Mouse (Mus musculus): ENCODE measurements around the gene Pla2g4a. TPM values are rescaled to one million over a fixed set of nuclear protein-coding genes. Genes with fewer than 3 reads are reported as not detected.
"Not testable (repeated sequence)": the region's sequence is repeated elsewhere in the genome, so short reads cannot be mapped to it uniquely, and the experiment has no call there.

Pla2g4a gene
- polyA plus RNA-seq, 1 experiment from 2014 or later: 14.0 TPM

DNA sequence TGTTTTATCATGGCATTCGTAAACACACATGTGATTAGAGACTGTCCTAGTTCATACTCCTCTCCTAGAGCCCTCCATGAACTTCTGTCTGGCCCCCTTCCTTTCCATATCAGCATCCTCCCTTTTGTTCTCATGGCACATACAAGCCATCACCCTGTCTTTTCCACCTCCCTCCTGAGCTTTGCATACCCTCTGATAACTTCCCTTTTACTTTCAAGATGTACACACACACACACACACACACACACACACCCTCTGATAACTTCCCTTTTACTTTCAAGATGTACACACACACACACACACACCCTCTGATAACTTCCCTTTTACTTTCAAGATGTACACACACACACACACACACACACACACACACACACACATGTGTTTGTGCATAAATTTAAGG lies 37.4 kb downstream of the Pla2g4a start:
- H3K36me3 ChIP-seq; H3K9me3 ChIP-seq; H3K4me1 ChIP-seq; H3K9ac ChIP-seq; H3K4me3 ChIP-seq; ATAC-seq (ENCODE audit: borderline replicate concordance, extremely low read depth, low FRiP score, low TSS enrichment); H3K4me2 ChIP-seq; H3K27me3 ChIP-seq; H3K27ac ChIP-seq: not testable (repeated sequence)
- 67% methylated on average over 1 of the region's 1 CpGs for whole genome bisulfite sequencing

DNA sequence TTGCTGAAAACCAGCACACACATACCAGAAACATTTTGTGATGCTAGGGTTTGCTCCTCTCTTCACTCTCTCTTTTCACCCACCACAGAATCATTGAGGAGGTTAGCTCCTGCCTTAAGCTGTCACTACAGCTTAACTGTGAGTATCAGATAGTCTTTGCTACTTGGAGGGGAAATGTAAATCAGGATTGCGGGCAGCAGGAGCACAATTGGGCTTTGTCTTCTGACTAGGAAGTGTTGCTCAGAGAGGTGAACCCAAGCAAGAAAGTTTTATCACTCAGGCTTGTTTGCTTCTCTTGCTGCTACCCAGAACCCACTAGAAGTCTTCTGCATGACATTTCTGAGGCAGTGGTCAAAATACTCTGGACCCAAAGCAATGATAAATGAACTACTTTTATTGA lies 38.9 kb downstream of the Pla2g4a start:
- no peaks in the 10 kb centered on the region for H3K4me1 ChIP-seq
- ATAC-seq (ENCODE audit: borderline replicate concordance, extremely low read depth, low FRiP score, low TSS enrichment): no peak
- H3K27me3 ChIP-seq: no peaks in the 10 kb centered on the region
- no peak overlapping the region for H3K4me2 ChIP-seq
- 36% methylated on average over 1 of the region's 1 CpGs for WGBS
- no peak overlapping the region for H3K27ac ChIP-seq
- no peaks in the 10 kb centered on the region for H3K36me3 ChIP-seq
- no peak overlapping the region for H3K9ac ChIP-seq
- no peak overlapping the region for H3K4me3 ChIP-seq
- H3K9me3 ChIP-seq: no peaks in the 10 kb centered on the region

DNA sequence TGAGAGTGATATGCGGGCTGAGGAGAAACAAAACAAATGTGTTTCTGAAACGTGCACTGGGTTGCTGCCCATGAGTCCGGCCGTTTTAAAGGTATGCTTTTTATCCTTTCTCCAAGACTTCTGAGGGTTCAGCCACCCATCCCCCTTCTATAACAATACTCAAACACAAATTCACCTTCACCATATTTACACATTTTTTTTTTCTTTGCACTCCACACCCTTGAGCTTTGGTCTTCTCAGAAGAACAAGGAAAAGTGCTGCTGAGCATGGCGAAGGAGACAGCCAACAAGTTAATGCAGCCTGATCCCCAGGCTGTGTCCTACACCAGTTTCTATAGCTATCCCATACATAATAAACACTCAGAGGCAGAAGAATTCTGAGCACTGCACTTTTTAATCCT lies 39.8 kb downstream of the Pla2g4a start:
- Histone ChIP-seq H3K9ac (no peak overlapping the region), H3K9me3 (no peaks in the 10 kb centered on the region), H3K27ac (no peak overlapping the region), H3K4me1 (no peaks in the 10 kb centered on the region), H3K36me3 (no peaks in the 10 kb centered on the region), H3K4me3 (no peak overlapping the region), H3K27me3 (no peaks in the 10 kb centered on the region), H3K4me2 (no peak overlapping the region)
- WGBS: 63% methylated on average over 5 of the region's 5 CpGs
- ATAC-seq (ENCODE audit: borderline replicate concordance, extremely low read depth, low FRiP score, low TSS enrichment): no peak

DNA sequence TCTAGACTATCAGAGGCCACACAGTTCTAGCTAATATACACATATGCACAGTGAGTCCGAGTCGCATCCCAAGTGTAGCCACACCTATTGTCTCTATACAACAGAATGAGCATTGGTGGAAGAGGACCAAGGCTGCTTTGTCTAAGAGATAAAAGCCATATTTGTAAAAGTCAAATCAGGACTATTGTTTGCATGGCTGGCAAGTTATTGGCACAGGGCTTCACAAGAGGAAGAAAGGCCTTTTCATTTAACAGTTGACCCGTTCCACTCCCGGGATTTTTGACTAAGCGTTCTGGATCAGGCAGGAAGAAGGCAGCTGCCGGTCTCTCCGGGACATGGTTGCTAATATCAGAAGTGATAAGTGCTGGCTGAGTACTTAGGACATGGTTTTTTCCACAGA lies 41.8 kb downstream of the Pla2g4a start:
- Histone ChIP-seq H3K4me3 (no peak overlapping the region), H3K4me1 (no peaks in the 10 kb centered on the region), H3K9ac (no peak overlapping the region), H3K36me3 (no peaks in the 10 kb centered on the region), H3K27me3 (no peaks in the 10 kb centered on the region), H3K27ac (no peak overlapping the region), H3K4me2 (no peak overlapping the region), H3K9me3 (no peaks in the 10 kb centered on the region)
- no peak for ATAC-seq (ENCODE audit: borderline replicate concordance, extremely low read depth, low FRiP score, low TSS enrichment)
- WGBS: 80% methylated on average over 7 of the region's 7 CpGs

DNA sequence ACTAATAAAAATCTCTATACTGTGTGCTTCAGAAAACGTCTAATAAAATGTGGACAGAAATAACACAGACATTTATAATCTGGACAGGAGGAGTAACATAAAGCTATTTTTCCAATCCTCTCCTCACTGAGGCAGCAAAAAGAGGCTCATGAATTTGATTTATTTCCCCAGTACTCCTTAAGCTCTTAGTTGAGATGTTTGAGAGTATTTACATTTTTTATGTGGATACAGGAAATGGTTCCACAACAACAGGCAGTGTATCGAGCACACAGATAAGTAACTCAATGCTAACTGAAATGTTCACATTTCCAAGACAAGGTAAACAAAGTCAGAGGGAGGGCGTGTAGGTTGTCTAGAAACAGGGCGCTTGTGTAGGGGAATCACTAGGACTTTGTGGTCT lies 48.1 kb downstream of the Pla2g4a start:
- whole genome bisulfite sequencing: 27% methylated on average over 4 of the region's 4 CpGs
- no peaks in the 10 kb centered on the region for H3K9me3 ChIP-seq
- no peaks in the 10 kb centered on the region for H3K36me3 ChIP-seq
- H3K4me2 ChIP-seq: no peak overlapping the region
- peaks cover 5% of the 10 kb centered on the region; the same call in 1 of the 2 replicates for H3K4me1 ChIP-seq
- no peak overlapping the region for H3K27ac ChIP-seq
- H3K4me3 ChIP-seq: no peak overlapping the region
- no peak overlapping the region for H3K9ac ChIP-seq
- no peak for ATAC-seq (ENCODE audit: borderline replicate concordance, extremely low read depth, low FRiP score, low TSS enrichment)
- no peaks in the 10 kb centered on the region for H3K27me3 ChIP-seq

DNA sequence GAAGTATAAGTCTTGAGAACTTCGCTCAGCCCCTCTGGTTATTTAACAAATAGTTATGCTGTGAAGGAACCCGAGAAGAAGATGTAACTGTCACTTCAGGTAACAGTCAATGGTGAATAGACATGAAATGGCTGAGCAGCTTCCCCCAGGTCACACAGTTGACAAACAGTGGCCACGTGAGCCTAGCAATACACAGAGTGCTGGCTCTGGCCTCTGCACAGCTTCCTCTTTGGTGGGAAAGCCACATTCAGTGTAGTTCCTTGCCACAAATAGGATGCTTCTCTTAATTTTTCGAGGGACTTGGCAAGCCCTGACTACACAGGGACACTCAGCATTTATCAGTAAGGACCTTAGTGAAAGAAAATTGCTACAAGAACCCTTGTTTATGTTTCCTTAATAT lies 50.0 kb downstream of the Pla2g4a start:
- H3K4me3 ChIP-seq: no peak overlapping the region
- H3K4me2 ChIP-seq: no peak overlapping the region
- no peak overlapping the region for H3K9ac ChIP-seq
- ATAC-seq (ENCODE audit: borderline replicate concordance, extremely low read depth, low FRiP score, low TSS enrichment): no peak
- H3K27ac ChIP-seq: no peak overlapping the region
- H3K9me3 ChIP-seq: no peaks in the 10 kb centered on the region
- no peaks in the 10 kb centered on the region for H3K27me3 ChIP-seq
- H3K4me1 ChIP-seq: peaks cover 5% of the 10 kb centered on the region; the same call in 1 of the 2 replicates
- H3K36me3 ChIP-seq: no peaks in the 10 kb centered on the region
- 55% methylated on average over 4 of the region's 4 CpGs for WGBS

DNA sequence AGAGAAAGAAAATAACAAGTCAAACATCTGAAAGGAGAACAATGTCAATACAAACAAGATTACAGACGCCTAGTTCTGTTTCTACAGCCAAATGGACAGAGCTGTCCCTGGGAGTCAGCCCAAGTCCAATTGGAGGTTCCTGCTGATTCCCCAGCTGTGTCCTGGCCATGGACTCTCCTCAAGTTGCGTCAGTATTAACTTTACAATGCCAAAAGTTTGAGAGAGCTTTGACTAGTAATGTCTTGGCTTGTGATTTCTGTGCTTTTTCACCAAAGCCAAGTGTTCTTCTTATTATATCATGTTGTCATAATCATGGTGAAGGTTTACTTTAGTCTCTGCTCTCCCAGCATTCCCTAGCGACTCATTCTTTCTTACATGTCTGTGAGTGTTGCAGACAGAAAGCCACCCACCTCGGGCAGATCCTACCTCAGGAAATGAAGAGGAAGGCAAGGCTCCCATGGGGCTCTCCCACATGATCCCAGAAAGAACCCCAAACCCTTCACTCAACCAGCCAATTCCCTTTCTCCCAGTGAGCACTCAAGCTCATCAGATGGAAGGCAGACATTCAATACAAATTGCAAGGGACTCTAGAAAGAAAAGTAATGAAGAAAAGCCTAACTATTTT lies 63.0 kb downstream of the Pla2g4a start:
- 65% methylated on average over 4 of the region's 4 CpGs for WGBS
- H3K9ac ChIP-seq: no peak overlapping the region

DNA sequence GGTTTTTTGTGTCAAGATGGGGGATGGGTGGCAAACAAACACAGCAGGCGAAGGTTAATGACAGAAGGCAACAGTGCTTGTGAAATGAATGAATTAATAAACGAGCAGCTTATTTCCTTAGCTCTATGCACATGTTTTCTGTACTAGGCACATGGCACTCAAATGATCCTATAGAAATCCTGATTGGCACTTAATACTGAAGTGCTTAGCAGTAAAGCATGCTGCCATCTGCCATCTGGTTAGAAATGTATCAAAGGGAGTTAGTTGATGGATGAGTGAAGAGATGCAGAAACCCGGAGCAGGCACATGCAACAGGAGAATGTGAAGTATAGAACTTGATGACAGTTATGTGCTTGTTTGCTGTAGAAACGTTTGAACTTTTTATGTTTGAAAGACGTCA lies 64.5 kb downstream of the Pla2g4a start:
- Histone ChIP-seq H3K9ac (no peak overlapping the region), H3K27ac (no peak overlapping the region), H3K27me3 (no peaks in the 10 kb centered on the region), H3K4me3 (no peak overlapping the region), H3K9me3 (no peaks in the 10 kb centered on the region), H3K4me2 (no peak overlapping the region), H3K36me3 (no peaks in the 10 kb centered on the region), H3K4me1 (no peaks in the 10 kb centered on the region)
- ATAC-seq (ENCODE audit: borderline replicate concordance, extremely low read depth, low FRiP score, low TSS enrichment): no peak
- 31% methylated on average over 5 of the region's 5 CpGs for WGBS

More for the DNA sequence above, 63.0 kb downstream of the Pla2g4a start:
- no peak overlapping the region for H3K4me3 ChIP-seq
- H3K27me3 ChIP-seq: no peaks in the 10 kb centered on the region
- ATAC-seq (ENCODE audit: borderline replicate concordance, extremely low read depth, low FRiP score, low TSS enrichment): no peak
- no peak overlapping the region for H3K4me2 ChIP-seq
- no peaks in the 10 kb centered on the region for H3K9me3 ChIP-seq
- no peaks in the 10 kb centered on the region for H3K4me1 ChIP-seq
- H3K27ac ChIP-seq: no peak overlapping the region
- no peaks in the 10 kb centered on the region for H3K36me3 ChIP-seq

DNA sequence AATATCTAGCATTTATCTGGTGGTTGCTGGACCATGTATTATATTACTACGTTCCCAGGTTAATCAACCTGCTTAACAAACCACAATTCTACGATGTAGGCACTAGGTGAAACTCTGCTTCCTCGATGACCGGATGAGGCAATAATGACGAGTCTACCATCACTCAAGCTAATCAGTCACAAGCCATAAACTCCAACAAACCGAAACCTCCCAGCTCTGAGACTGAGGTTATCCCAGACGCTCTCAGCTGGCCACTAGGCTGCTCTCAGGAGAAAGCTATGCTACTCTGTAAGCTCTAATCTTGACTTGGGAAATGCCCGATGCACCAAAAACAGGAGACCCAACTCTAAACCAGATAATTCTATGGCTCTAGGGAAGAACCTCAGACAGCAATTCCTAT lies 66.2 kb downstream of the Pla2g4a start:
- H3K4me3 ChIP-seq: no peak overlapping the region
- no peak overlapping the region for H3K27ac ChIP-seq
- H3K36me3 ChIP-seq: no peaks in the 10 kb centered on the region
- H3K9ac ChIP-seq: no peak overlapping the region
- no peaks in the 10 kb centered on the region for H3K9me3 ChIP-seq
- H3K4me2 ChIP-seq: no peak overlapping the region
- no peaks in the 10 kb centered on the region for H3K27me3 ChIP-seq
- no peak for ATAC-seq (ENCODE audit: borderline replicate concordance, extremely low read depth, low FRiP score, low TSS enrichment)
- H3K4me1 ChIP-seq: no peaks in the 10 kb centered on the region
- WGBS: 94% methylated on average over 8 of the region's 8 CpGs

DNA sequence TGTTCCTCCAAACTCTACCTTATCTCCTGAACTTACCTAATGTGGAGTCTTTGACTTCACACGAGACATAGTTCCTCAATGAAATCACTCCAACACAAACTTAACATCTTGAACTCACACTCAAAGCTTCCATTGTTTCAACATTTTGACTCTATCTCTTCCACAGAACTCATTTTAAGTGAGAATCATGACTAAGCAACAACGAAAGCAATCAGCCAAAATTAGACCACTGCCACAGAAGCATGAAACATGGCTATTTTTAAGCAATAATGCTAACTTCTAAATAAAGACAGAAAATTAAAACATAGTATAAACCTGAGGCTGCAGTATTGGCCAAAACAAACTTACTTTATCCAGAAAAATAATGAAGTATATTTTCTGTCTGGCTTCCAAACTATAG lies 67.2 kb downstream of the Pla2g4a start:
- ATAC-seq (ENCODE audit: borderline replicate concordance, extremely low read depth, low FRiP score, low TSS enrichment): no peak
- 58% methylated on average over 2 of the region's 2 CpGs for WGBS

DNA sequence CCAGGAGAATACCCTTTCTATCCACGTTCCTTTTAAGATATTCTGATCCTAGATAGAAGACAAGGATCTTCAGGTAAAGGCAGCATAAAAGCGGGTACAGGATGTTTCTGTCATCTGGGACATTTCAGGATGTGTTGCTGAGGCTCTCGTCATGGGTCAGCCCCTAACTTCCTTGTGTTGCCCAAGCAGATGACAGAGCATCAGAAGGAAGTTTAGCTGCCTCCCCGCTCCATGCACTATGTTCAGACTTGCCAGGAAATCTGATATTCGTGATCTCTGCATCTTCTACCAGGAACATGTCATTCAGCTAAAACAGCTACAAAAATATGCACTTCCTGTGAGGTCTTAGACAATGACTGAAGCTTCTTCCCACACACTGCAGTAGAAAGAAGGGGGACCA lies 70.0 kb downstream of the Pla2g4a start:
- no peak overlapping the region for H3K4me3 ChIP-seq
- no peak for ATAC-seq (ENCODE audit: borderline replicate concordance, extremely low read depth, low FRiP score, low TSS enrichment)
- H3K4me2 ChIP-seq: no peak overlapping the region
- no peaks in the 10 kb centered on the region for H3K36me3 ChIP-seq
- H3K27ac ChIP-seq: no peak overlapping the region
- H3K27me3 ChIP-seq: no peaks in the 10 kb centered on the region
- H3K9ac ChIP-seq: no peak overlapping the region
- H3K9me3 ChIP-seq: no peaks in the 10 kb centered on the region
- H3K4me1 ChIP-seq: no peaks in the 10 kb centered on the region
- WGBS: 57% methylated on average over 5 of the region's 5 CpGs

More for the DNA sequence above, 67.2 kb downstream of the Pla2g4a start:
- no peak overlapping the region for H3K9ac ChIP-seq
- H3K4me2 ChIP-seq: no peak overlapping the region
- no peak overlapping the region for H3K4me3 ChIP-seq
- H3K27me3 ChIP-seq: no peaks in the 10 kb centered on the region
- no peak overlapping the region for H3K27ac ChIP-seq
- H3K4me1 ChIP-seq: no peaks in the 10 kb centered on the region
- no peaks in the 10 kb centered on the region for H3K36me3 ChIP-seq
- no peaks in the 10 kb centered on the region for H3K9me3 ChIP-seq

DNA sequence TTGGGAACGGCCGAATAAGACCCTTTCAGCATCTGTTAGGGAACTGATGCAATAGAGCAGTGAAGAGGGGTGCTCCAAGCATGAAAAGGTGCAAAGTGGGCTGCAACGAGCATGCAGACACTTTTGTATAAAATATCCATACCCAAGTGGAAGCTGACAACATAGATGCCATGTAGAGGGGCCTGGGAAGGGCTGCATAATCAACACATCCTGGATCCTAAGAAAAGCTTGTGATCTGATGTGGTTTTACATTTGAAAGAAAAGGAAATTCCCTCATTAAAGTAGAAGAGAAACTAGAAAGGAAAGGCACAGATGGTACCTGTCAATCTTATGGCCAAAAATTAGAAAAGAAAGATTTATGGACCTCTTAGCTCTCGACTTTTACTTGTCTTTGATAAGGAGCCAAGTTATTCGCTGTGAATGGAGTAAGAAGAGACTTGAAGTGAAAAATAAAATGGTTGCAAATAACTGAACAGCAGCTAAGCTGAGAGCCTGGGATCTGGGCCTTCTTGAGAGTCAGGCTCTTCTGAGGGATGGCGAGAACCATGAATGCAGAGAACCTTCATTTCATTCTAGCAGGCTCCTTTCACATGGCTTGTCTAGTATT lies 78.6 kb downstream of the Pla2g4a start:
- H3K27ac ChIP-seq: no peak overlapping the region
- H3K27me3 ChIP-seq: no peaks in the 10 kb centered on the region
- H3K4me2 ChIP-seq: no peak overlapping the region
- no peak for ATAC-seq (ENCODE audit: borderline replicate concordance, extremely low read depth, low FRiP score, low TSS enrichment)
- H3K9me3 ChIP-seq: no peaks in the 10 kb centered on the region
- no peaks in the 10 kb centered on the region for H3K4me1 ChIP-seq
- 61% methylated on average over 6 of the region's 6 CpGs for WGBS
- no peak overlapping the region for H3K4me3 ChIP-seq
- H3K36me3 ChIP-seq: no peaks in the 10 kb centered on the region
- H3K9ac ChIP-seq: no peak overlapping the region

DNA sequence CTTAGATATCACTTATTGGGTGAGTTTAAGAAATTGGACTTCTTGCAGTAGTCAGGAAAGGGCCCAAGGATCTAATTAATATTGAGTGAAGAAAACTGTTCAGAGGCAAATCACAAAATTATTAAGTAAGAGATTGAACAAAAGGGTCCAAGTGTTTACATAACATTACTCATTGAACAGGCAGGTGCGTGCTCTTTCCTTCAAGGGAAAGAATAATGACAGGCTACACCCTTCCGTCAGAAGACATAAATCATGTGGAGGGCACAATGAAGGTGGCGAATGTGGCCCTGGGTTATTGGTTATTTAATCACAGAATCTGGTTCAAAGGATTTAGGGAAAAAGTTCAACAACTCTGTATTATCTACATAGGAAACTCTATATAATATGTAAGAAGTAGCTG lies 82.9 kb downstream of the Pla2g4a start:
- no peak for ATAC-seq (ENCODE audit: borderline replicate concordance, extremely low read depth, low FRiP score, low TSS enrichment)
- Histone ChIP-seq H3K4me2 (no peak overlapping the region), H3K36me3 (no peaks in the 10 kb centered on the region), H3K27ac (no peak overlapping the region), H3K9ac (no peak overlapping the region), H3K9me3 (no peaks in the 10 kb centered on the region), H3K4me1 (no peaks in the 10 kb centered on the region), H3K27me3 (no peaks in the 10 kb centered on the region), H3K4me3 (no peak overlapping the region)
- 63% methylated on average over 3 of the region's 3 CpGs for WGBS
